Mouse (Mus musculus) cerebellum, adult 18-20 months (tissue): ENCODE data around the gene Zfp579.
"Not testable (repeated sequence)": the region's sequence is repeated elsewhere in the genome, so short reads cannot be mapped to it uniquely, and the experiment has no call there.

Experiments
- DNase-seq, 2 experiments: peaks; one replicate each; pipeline ENCODE4 v3.0.0; 2021

The Zfp579 gene

GRCm38 (mm10) chr7:4996003-4996895, at the start of gene Zfp579:
Zfp579 (minus strand) TSS chr7:4996158.
- DNase-seq = peak; percentile 95

DNA sequence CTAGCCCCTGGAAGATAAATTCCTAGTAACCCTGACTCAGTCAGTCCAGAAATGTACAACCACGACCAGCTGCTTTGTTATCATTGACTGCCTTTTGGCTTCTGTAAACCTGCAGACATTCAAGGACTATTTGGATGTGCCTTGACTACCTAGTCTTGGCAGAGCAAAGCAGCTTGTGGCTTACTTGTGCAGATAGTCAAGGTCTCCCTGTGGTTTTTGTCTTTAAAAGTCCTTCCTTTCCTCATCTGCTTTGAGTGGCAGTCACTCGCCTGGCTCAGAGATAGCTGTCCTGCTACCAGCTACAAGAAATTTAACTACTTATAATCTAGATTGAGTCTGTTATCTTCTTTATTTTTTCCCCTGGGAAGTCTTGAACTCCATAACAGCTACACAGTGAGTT, 49.0 kb upstream of the Zfp579 start:
- no peak for DNase-seq

- no peak for DNase-seq
Observed at GRCm38 (mm10) chr7:5038940-5039339, 43.0 kb upstream of the Zfp579 start.

GRCm38 (mm10) chr7:5038109-5038732, 42.3 kb upstream of the Zfp579 start, which contains the start of gene Zfp784:
Zfp784 (minus strand) TSS chr7:5038446.
- peak; percentile 94 to 95 for DNase-seq

DNA sequence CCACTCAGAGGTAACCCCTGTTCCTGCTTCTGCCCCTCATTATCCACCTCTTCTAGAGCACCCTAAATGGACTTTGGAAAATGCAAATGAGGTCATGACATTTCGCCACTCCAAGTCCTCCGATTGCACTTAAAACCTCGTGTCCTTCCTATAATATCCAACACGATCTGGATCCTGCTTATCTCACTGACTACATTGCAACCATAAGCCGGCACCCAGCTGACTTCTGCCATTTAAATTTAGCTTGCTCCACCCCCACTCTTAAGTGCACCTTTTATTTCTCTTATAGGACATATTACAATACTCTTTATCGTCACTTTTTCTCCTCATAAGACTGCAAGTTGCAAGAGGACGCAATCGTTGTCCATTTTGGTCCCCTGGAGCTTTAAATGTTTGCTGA, 41.5 kb upstream of the Zfp579 start:
- no peak for DNase-seq

DNA sequence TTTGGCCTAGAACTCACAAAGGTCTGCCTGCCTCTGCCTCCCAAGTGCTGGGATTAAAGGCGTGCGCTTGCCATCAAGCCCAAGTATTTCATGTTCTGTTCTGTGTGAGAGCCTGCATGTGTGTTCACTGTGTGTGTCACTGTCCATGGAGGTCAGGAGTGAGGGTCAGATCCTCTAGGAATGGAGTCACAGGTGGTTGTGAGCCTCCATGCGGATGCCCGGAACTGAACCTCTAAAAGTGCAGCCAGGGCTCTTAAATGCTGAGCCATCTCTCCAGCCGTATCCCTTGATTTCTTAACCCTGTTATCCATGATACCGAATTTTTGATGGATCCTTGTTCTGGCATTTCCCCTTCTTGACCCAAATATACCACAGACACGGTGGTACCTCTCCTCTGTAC, 41.1 kb upstream of the Zfp579 start:
- no peak for DNase-seq

GRCm38 (mm10) chr7:5036136-5036535, 40.2 kb upstream of the Zfp579 start:
- no peak for DNase-seq

- DNase-seq = no peak
Observed at GRCm38 (mm10) chr7:5035628-5036027, 39.7 kb upstream of the Zfp579 start.

DNA sequence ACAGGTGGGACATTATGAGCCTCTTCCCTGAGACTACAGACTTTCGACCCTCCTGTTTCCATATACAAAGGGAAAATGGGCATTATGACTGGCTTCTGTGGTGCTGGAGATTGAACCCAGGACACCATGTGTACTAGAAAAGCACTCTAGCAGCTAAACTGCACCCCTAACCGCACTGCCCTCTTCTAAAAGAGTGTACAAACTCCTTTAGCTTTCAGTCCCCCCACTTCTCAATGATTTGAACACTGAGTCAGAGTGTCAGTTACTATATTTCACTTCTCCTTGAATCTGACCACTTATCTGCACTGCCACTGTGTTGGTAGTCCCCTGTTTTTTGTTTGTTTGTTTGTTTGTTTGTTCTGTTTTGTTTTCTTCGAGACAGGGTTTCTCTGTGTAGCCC, 37.9 kb upstream of the Zfp579 start, which contains the start of gene 4632433K11Rik:
Gene 4632433K11Rik (plus strand): TSS at position 301 of the 400 bp plus-strand sequence.
- DNase-seq = no peak

DNA sequence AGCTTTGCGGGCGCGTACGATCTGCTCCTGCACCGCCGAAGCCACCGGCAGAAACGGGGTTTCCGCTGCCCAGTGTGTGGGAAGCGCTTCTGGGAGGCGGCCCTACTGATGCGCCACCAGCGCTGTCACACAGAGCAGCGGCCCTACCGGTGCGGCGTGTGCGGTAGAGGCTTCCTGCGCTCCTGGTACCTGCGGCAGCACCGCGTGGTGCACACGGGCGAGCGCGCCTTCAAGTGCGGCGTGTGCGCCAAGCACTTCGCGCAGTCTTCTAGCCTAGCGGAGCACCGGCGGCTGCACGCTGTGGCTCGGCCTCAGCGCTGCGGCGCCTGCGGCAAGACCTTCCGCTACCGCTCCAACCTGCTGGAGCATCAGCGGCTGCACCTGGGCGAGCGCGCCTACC, 35.5 kb upstream of the Zfp579 start:
- no peak for DNase-seq

DNA sequence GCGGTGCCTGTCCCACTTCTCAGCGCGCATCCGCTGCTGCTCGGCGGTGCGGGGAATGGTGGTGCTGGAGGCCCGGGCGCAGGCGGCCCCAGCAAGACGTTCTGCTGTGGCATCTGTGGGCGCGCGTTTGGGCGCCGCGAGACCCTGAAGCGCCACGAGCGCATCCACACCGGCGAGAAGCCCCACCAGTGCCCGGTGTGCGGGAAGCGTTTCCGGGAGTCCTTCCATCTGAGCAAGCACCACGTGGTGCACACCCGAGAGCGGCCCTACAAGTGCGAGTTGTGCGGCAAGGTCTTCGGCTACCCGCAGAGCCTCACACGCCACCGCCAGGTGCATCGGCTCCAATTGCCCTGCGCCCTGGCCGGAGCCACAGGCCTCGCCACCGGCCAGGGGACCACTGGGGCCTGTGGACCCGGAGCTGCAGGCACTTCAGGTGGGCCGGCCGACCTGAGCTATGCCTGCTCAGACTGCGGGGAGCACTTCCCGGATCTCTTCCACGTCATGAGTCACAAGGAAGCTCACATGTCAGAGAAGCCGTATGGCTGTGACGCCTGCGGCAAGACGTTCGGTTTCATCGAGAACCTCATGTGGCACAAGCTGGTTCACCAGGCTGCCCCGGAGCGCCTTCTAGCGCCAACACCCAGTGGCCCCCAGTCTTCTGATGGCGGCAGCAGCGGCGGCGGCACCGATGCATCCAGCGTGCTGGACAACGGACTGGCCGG, 34.8 kb upstream of the Zfp579 start:
- no peak for DNase-seq

- DNase-seq = no peak
Observed at GRCm38 (mm10) chr7:5029946-5030345, 34.0 kb upstream of the Zfp579 start.

GRCm38 (mm10) chr7:5029543-5029942, 33.6 kb upstream of the Zfp579 start:
- DNase-seq = no peak

GRCm38 (mm10) chr7:5021197-5021596, 25.2 kb upstream of the Zfp579 start:
- no peak for DNase-seq

DNA sequence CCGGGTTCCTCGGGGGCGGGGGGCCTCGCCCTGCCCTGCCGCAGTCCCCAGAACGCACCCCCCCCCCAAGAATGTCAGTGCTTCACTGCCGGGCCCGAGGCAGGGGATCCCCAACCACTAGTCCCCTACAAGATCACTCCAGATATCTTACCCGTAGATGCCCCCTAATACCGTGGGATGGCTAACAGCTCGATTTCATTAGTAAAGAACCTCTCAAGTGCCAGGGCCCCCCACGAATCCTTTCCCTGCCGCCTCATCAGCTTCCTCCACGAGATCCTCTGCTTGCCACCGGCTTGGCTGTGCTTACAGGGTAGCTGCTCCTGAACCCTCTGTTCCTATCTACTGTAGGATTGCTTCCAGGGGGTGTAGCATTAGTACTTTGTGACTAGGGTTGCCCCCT, 24.7 kb upstream of the Zfp579 start:
- DNase-seq = peak in 1 of 2 experiments; percentile 47

GRCm38 (mm10) chr7:5020000-5020681, 24.2 kb upstream of the Zfp579 start, which contains the start of the genes Zfp865 and Ccdc106:
Zfp865 (plus strand) TSS chr7:5020376.
Ccdc106 (plus strand) TSS chr7:5020553.
- peak; percentile 97 to 98 for DNase-seq

- DNase-seq = not testable (repeated sequence)
Observed at GRCm38 (mm10) chr7:5019576-5019975, 23.6 kb upstream of the Zfp579 start.

GRCm38 (mm10) chr7:5017931-5018330, 22.0 kb upstream of the Zfp579 start:
- no peak for DNase-seq

DNA sequence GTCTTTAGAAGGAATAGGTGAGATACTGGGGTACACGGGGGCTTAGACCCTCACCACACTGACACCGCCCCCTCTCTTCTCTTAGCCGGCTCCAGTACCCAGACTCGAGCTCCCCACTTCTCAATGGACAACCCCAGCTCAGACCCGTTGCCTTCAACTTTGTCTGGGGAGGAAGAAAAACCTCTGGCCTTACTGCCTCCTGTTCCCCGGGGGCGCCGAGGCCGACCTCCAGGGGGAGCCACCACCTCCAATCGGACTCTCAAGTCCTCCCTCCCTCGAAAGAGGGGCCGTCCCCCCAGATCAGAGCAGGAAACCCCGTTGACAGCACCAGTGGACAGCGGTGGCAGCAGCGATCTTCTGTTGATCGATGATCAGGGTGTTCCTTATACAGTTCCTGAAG, 21.4 kb upstream of the Zfp579 start:
- DNase-seq = peak in 1 of 2 experiments; percentile 51

GRCm38 (mm10) chr7:5016920-5017319, 21.0 kb upstream of the Zfp579 start:
- no peak for DNase-seq

GRCm38 (mm10) chr7:5016057-5016456, 20.1 kb upstream of the Zfp579 start:
- no peak for DNase-seq
